Mouse (Mus musculus) liver, embryonic 12.5 days (tissue): ENCODE results near the gene Olfr1393. TPM values are rescaled to one million over a fixed set of nuclear protein-coding genes. Genes with fewer than 3 reads are reported as not detected.

Experiments used
- ATAC-seq: fragments of 200-750 bp; cut with Nextera tagmentation; 2 replicates; pipeline ENCODE4 v1.8.0; 2017; ENCODE audit warnings: moderate number of reproducible peaks, mild to moderate bottlenecking, moderate library complexity
- H3K27ac ChIP-seq: fragments of 300-500 bp; sonication (generic); 2 replicates; pipeline ENCODE4 v1.5.1; 2016; ENCODE audit warnings: mild to moderate bottlenecking
- H3K27me3 ChIP-seq: fragments of 300-500 bp; sonication (generic); replicated peaks from 2 replicates; pipeline ENCODE4 v1.6.1; 2016; ENCODE audit warnings: mild to moderate bottlenecking, moderate library complexity
- H3K36me3 ChIP-seq: fragments of 300-500 bp; sonication (generic); 2 replicates; pipeline ENCODE4 v1.6.1; 2016; ENCODE audit warnings: mild to moderate bottlenecking, moderate library complexity
- H3K4me1 ChIP-seq: fragments of 300-500 bp; sonication (generic); 2 replicates; pipeline ENCODE4 v1.6.1; 2016
- H3K4me2 ChIP-seq: fragments of 300-500 bp; sonication (generic); 2 replicates; pipeline ENCODE4 v1.6.1; 2016; ENCODE audit warnings: mild to moderate bottlenecking, moderate library complexity
- H3K4me3 ChIP-seq: fragments of 300-500 bp; sonication (generic); 2 replicates; pipeline ENCODE4 v1.5.1; 2016; ENCODE audit warnings: mild to moderate bottlenecking, moderate library complexity
- H3K9ac ChIP-seq: fragments of 300-500 bp; sonication (generic); 2 replicates; pipeline ENCODE4 v1.6.1; 2016; ENCODE audit warnings: mild to moderate bottlenecking, moderate library complexity
- H3K9me3 ChIP-seq: fragments of 300-500 bp; sonication (generic); replicated peaks from 2 replicates; pipeline ENCODE4 v1.6.1; 2016; ENCODE audit warnings: mild to moderate bottlenecking, moderate library complexity
- WGBS: fragments of 180-500 bp; shearing (Covaris S2); methylation state at CpG from one replicate; pipeline ENCODE4 v1.1.7; 2016; ENCODE audit not compliant: insufficient replicate concordance; 5-methylcytosine and 5-hydroxymethylcytosine counted together
- polyA plus RNA-seq: library from polyadenylated mRNA; unstranded; fragments of >200 nt; fragmentation: Nextera tagmentation; extraction: Ambion mirVana; gene quantifications from 2 replicates; pipeline ENCODE4 v1.2.1, GENCODE M21; 2016

Gene Olfr1393
- polyA plus RNA-seq, 1 experiment from 2014 or later = 0.05 TPM

- ATAC-seq = no peak
- WGBS = 62% methylated on average over 1 of the region's 1 CpGs
Observed at GRCm38 (mm10) chr11:49329686-49330085, 51.6 kb downstream of the Olfr1393 start.

More at GRCm38 (mm10) chr11:49329686-49330085, 51.6 kb downstream of the Olfr1393 start:
- no peaks in the 10 kb centered on the region for H3K36me3 ChIP-seq
- no peak overlapping the region for H3K9ac ChIP-seq
- H3K4me3 ChIP-seq = no peak overlapping the region
- no peaks in the 10 kb centered on the region for H3K27me3 ChIP-seq
- no peaks in the 10 kb centered on the region for H3K4me1 ChIP-seq
- no peaks in the 10 kb centered on the region for H3K9me3 ChIP-seq
- no peak overlapping the region for H3K27ac ChIP-seq
- no peak overlapping the region for H3K4me2 ChIP-seq

Other genes starting within 250 kb of the Olfr1393 start
- 0.71 and 0.88 TPM in 2 replicates for gene 9930111J21Rik2, start 227.1 kb upstream of the Olfr1393 start, polyA plus RNA-seq
- gene Tgtp2, start 214.1 kb upstream of the Olfr1393 start, polyA plus RNA-seq = 0.12 and 0.15 TPM in 2 replicates
- gene Ifi47, start 201.7 kb upstream of the Olfr1393 start, polyA plus RNA-seq = 7.0 and 7.2 TPM in 2 replicates
- not detected in 2 replicates for gene Olfr1396, start 163.4 kb upstream of the Olfr1393 start, polyA plus RNA-seq
- not detected in 2 replicates for gene Olfr1395, start 136.0 kb upstream of the Olfr1393 start, polyA plus RNA-seq
- gene Olfr1394, start 123.9 kb upstream of the Olfr1393 start, polyA plus RNA-seq = not detected in 2 replicates
- gene Btnl9, start 91.1 kb upstream of the Olfr1393 start, polyA plus RNA-seq = 1.6 and 2.0 TPM in 2 replicates
- 16.2 and 16.6 TPM in 2 replicates for gene Zfp62, start 75.0 kb upstream of the Olfr1393 start, polyA plus RNA-seq
- 35.4 and 35.7 TPM in 2 replicates for gene Mgat1, start 34.1 kb upstream of the Olfr1393 start, polyA plus RNA-seq
- gene Olfr1392, start 7.0 kb downstream of the Olfr1393 start, polyA plus RNA-seq = not detected in 2 replicates
- not detected in 2 replicates for gene Olfr10, start 26.4 kb downstream of the Olfr1393 start, polyA plus RNA-seq
- gene Olfr1391, start 44.4 kb downstream of the Olfr1393 start, polyA plus RNA-seq = not detected in 2 replicates
- not detected in 2 replicates for gene Olfr1390, start 56.9 kb downstream of the Olfr1393 start, polyA plus RNA-seq
- gene Olfr1389, start 144.8 kb downstream of the Olfr1393 start, polyA plus RNA-seq = not detected in 2 replicates
- gene Olfr1388, start 158.3 kb downstream of the Olfr1393 start, polyA plus RNA-seq = 0.07 and 0.11 TPM in 2 replicates
- not detected in 2 replicates for gene Olfr1387, start 177.0 kb downstream of the Olfr1393 start, polyA plus RNA-seq
- not detected in 2 replicates for gene Olfr1386, start 186.7 kb downstream of the Olfr1393 start, polyA plus RNA-seq
- not detected in 2 replicates for gene Olfr1385, start 210.8 kb downstream of the Olfr1393 start, polyA plus RNA-seq
- gene Olfr1384, start 228.4 kb downstream of the Olfr1393 start, polyA plus RNA-seq = not detected in 2 replicates
- gene Olfr1383, start 241.3 kb downstream of the Olfr1393 start, polyA plus RNA-seq = not detected in 2 replicates
- gene Olfr1382, start 249.9 kb downstream of the Olfr1393 start, polyA plus RNA-seq = not detected in 2 replicates